Mouse (Mus musculus) urinary bladder, postnatal 25 days (tissue): ENCODE measurements at regions not wholly inside any gene's neighbourhood (a gene's known extent, or its start where the extent isn't known, plus 50 kb on each side); places are given as distances from the start of the nearest gene placed in this dataset.

ENCODE experiments used
- DNase-seq: peaks from one replicate; pipeline ENCODE4 v3.0.0; 2022; ENCODE audit warnings: low spot score

DNA sequence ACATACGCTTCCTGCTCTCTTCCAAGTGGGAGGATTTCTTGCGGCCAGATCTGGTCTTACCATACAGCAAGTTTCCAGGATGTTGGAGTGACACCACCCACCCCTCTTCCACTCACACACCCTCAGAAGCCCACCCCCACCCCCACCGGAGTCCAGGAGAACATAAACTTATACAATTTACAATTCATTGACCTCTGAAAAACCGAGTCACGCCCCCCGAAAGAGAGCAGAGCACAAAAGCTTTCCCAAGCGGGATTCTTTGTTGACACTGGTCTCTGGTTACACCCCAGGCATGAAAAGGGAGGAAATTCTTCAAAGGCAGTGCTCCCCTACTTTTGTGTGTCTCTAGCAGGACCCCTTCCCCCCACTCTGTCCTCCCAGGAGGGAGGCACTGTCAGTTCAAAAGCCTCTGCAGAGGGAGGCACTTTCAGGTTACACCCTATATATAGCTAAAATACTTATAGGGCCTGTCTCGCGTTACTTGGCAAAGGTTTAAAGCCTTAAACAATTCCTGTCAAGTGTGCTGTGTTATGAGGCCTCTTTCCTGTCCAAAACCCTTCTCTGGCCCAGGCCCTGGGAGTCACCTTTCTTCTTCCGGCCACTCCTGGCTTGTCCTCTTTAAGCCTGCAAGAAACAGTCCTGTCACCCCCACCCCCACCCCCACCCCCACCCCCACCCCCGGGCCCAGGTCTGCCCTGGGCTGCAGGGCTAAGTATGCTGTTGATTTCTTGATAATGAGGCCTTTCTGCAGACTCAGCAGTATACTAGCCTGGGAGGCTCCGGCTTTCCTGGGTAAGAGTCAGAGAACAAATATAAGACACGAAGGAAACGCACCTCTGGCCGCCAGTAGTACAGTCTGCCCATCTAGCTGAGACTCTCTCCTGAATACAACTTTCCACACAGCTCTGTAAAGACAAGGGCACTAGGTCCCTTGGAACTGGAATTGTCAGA is 63.6 kb upstream of the Klf3 start:
- DNase-seq: no peak

DNA sequence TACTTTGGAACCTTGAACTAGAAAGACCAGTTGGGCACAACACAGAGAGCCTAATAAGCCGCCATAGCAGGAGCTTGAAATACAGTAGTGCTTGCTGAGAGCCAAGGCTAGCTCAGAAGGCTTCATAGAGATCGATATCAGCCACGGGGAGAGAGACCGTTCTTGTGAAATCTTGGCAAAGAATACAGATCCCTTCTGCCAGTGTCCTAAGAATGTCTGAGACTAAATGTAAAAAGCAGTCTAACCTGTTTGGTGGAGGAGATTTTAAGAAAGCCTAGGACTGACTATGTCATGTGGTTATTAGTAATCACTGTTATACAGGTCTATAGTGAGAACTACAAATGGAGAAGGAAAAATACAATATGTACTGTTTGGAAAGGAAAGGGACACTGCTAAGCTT is 59.1 kb upstream of the Klf3 start:
- DNase-seq: no peak

DNA sequence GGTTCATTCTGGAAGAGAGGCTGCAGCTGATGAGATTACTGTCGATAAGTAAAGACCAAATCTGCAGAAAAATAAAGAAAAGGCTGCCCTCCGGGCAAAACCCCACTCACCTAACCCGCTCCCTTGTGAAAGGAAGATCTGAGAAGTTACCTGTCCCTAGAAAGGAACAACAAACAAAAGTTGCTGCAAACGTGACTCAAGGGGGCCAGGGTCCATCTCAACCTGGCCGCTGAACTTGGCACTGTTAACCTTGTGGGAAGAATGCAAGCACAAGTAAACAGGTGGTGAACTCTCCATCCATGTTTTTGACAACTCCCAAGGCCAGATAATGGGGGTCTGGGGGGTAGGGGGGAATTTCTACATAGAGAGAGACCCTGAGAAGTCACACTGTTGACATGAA is 58.7 kb upstream of the Klf3 start:
- DNase-seq: no peak

DNA sequence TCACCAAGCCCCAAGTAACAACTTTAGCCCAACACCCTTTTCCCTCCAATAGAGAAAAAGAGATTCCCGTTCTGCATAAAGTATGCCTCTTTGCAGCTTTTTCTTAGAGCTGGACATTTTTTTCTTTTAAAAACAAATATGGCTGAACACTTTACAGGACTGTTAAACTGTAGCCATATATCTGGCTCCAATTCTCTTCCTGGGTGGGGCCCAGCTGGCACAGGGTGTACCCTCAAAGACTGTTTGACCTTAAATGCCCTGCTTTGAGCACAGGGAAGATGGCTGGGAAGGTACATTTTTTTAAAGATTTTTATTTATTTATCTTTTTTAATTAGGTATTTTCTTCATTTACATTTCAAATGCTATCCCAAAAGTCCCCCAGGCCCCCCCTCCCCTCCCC is 55.7 kb upstream of the Klf3 start:
- DNase-seq: no peak

DNA sequence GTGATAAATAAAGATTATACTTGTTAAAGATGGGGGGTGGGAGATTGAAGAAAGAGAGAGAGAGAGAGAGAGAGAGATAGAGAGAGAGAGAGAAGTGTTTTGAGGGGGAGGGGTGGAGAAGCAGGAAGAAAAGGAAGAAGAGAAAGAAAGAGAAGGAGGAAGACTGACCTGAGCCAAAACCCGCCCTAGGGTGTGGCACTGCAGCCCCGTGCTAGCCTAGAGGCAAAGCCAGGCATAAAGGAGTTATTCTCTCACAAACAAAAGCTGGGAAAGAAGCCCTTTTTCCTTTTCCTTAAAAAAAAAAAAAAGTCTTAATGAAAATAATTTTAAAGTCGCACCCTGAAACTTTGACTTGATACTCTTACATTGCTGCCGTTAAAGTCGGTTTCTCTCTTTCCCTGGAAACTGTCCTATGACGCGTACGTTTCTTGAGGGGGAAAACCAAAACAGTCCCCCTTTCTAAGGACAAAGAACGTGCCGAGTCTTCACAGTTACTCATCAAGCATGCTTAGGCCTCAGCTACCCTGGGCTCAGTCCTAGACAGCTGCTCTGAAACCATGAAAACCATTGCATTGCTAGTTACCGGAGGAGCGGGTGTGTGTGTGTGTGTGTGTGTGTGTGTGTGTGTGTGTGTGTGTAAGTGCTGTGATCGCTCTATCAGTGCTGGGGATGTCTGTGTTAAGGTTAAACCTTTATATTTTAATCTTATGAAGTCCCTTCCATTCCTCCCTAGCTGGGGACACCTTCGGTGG is 53.6 kb upstream of the Klf3 start:
- DNase-seq: no peak

DNA sequence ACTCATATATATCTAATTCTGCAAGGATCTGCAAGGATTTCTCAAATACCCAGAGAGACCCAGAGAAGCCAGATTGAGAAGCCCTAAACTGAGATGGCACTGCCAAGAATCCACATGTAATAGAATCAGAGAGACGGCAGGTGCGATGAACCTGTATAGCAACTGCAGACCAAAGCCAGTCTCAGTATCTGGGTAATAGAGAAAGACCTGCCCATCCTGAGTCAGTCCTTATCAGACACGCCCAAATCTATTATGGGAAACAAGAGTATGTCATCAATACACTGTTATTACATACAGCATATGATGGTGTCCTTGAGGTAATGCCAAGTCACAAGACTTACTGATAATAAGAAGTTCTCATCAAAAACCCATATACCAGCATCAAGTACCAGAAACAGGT is 52.8 kb upstream of the Klf3 start:
- DNase-seq: no peak

DNA sequence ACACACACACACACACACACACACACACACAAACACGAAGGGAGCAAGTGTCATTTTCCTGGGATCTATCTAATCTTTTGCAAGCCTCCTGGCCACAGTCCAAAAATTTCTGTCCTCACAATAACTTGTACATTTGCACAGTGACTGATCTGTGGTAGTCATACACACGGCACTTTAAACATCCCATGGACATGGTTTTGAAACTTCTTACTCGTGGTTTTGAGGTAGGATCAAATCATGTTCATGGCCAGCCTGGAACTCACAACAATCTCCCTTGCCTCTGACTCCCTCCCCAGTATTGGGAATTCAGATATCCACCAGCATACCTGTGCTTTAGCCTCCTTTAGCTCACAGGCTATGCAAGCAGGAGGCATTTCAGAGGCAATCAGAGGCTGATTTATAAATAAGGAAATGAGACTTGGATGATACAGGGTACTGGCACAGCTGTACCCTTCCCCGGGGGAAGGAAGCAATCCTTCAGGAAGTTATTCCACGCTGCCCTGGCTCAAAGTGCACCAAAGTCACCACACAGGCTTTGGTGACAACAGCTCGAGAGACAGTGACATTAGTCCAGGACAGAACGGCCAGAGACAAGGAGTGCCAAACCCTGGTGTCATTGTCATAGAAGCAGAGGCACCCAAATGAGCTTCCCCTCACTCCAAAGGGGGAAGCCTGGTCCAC is 52.1 kb upstream of the Klf3 start:
- DNase-seq: peak; percentile 7

DNA sequence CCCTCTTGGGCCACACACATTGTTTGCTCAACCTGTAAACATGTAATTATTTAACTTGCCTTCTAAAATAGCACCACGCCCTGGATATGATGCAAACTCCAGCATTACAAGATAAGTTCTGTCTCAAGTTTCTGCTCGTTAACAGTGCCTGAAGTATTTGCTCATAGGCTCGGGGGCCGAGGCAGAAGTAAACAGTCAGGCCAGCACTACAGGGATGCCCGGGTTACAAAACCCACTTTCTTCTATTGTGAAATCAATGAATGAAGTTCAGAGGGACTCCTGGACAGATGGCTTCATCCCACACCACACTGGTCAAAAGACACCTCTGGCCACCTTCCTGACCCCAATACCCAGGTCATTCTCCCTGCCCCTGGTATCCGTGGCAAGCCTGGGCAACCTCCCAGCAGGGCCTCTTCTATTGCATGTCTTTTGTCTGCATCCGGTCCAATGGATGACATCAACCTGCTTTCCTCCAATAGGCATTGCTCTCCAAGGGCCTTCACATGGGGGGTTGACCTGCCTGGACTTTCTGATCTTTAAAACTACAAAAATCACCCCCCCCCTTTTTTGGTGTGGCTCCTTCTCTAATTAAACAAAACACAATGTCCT is 49.9 kb upstream of the Klf3 start:
- DNase-seq: no peak
